In the genomic region with DNA sequence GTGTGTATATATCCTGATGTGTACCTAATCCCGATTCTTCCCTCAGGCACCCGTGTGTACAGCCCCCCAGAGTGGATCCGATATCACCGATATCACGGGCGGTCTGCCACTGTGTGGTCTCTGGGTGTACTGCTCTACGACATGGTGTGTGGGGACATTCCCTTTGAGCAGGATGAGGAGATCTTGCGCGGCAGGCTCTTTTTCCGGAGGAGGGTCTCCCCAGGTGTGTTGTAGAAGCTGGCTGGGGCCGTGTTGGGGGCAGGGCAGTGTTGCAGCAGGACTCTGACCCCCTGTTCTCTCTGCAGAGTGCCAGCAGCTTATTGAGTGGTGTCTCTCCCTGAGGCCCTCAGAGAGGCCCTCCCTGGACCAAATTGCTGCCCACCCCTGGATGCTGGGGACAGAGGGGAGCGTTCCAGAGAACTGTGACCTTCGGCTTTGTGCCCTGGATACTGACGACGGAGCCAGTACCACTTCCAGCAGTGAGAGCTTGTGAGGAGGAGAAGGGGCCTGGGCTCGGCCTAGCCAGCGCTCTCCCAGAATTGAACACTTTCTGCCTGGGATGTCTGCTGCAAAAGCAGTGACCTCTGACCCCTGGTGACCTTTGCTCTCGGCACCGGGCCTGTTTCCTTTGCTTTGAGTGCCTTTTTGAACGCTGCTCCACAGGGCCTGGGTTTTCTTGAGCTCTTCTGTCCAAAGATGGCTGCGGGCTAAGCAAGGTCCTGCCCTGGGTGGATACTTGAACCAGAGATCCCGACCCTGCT, we compare ENCODE assay signal across 1 mouse cellular context.
TF ChIP-seq lines count a peak whose summit lies in the region.

No protein-coding gene starts in this region.

TF ChIP-seq in MEL, 35 proteins besides CTCF, POLR2A, EP300 and RAD21 (continued from another document):
- TF ChIP-seq POLR2AphosphoS5 (IDR thresholded peaks at IDR 0.05; ENCODE audit: borderline replicate concordance, low read depth, low read length) (no peak), RCOR1 (IDR thresholded peaks at IDR 0.05; ENCODE audit: low read depth, low read length) (no peak), GABPA (IDR thresholded peaks at IDR 0.05; ENCODE audit: low read depth, low read length) (no peak), NELFE (IDR thresholded peaks at IDR 0.05; ENCODE audit: low read depth, low read length) (no peak), MAX (IDR thresholded peaks at IDR 0.05; ENCODE audit: low read length) (no peak), HCFC1 (IDR thresholded peaks at IDR 0.05; ENCODE audit: low read depth, low read length) (no peak), MAFK (IDR thresholded peaks at IDR 0.05; ENCODE audit: borderline replicate concordance, low read depth, low read length) (no peak), USF2 (IDR thresholded peaks at IDR 0.05; ENCODE audit: borderline replicate concordance in 1 of 2, insufficient read depth in 1 of 2, low read depth in 1 of 2, low read length in 2 of 2) (no peak)
